Mouse (Mus musculus) right cerebral cortex, postnatal 4 days (tissue): ENCODE measurements around the gene Tmem189.
A peak's percentile ranks its signal among the peaks of the same experiment; 100 is the strongest.

Experiments
- DNase-seq: peaks from one replicate; pipeline ENCODE4 v3.0.0-alpha.2; 2022

The Tmem189 gene

GRCm38 (mm10) chr2:167700018-167700417 lies 10.4 kb upstream of the Tmem189 start:
- DNase-seq = no peak

- DNase-seq = no peak
Observed at GRCm38 (mm10) chr2:167697902-167698301, 8.3 kb upstream of the Tmem189 start.

- no peak for DNase-seq
Observed at GRCm38 (mm10) chr2:167696143-167696542, 6.5 kb upstream of the Tmem189 start.

GRCm38 (mm10) chr2:167695491-167695890 lies 5.9 kb upstream of the Tmem189 start:
- no peak for DNase-seq

- DNase-seq = no peak
Observed at GRCm38 (mm10) chr2:167694963-167695362, 5.3 kb upstream of the Tmem189 start.

GRCm38 (mm10) chr2:167694244-167694643 lies 4.6 kb upstream of the Tmem189 start:
- DNase-seq = no peak

- DNase-seq = no peak
Observed at GRCm38 (mm10) chr2:167693540-167693939, 3.9 kb upstream of the Tmem189 start.

- DNase-seq = no peak
Observed at GRCm38 (mm10) chr2:167692831-167693230, 3.2 kb upstream of the Tmem189 start.

- no peak for DNase-seq
Observed at GRCm38 (mm10) chr2:167691871-167692661, 2.4 kb upstream of the Tmem189 start.

- DNase-seq = no peak
Observed at GRCm38 (mm10) chr2:167691410-167691809, 1.8 kb upstream of the Tmem189 start.

GRCm38 (mm10) chr2:167690962-167691311 lies 1.3 kb upstream of the Tmem189 start:
- no peak for DNase-seq

GRCm38 (mm10) chr2:167690219-167690961 lies 768 bp upstream of the Tmem189 start:
- DNase-seq = peak; percentile 37

GRCm38 (mm10) chr2:167688498-167689451 lies 847 bp downstream of the Tmem189 start, which contains the start of gene Cebpb:
Gene Cebpb, plus strand, starts transcription at chr2:167688915.
- peak; percentile 71 for DNase-seq

- DNase-seq = no peak
Observed at GRCm38 (mm10) chr2:167688126-167688497, 1.5 kb downstream of the Tmem189 start.

- DNase-seq = no peak
Observed at GRCm38 (mm10) chr2:167687651-167688101, 1.9 kb downstream of the Tmem189 start.

- DNase-seq = no peak
Observed at GRCm38 (mm10) chr2:167687250-167687586, 2.4 kb downstream of the Tmem189 start.

GRCm38 (mm10) chr2:167686382-167687249 lies 3.0 kb downstream of the Tmem189 start:
- DNase-seq = no peak

GRCm38 (mm10) chr2:167685865-167686264 lies 3.8 kb downstream of the Tmem189 start:
- DNase-seq = no peak

- DNase-seq = peak; percentile 97
Observed at GRCm38 (mm10) chr2:167685137-167685536, 4.5 kb downstream of the Tmem189 start.

- DNase-seq = no peak
Observed at GRCm38 (mm10) chr2:167683721-167684120, 5.9 kb downstream of the Tmem189 start.

- DNase-seq = peak; percentile 60
Observed at GRCm38 (mm10) chr2:167680657-167681056, 9.0 kb downstream of the Tmem189 start.

GRCm38 (mm10) chr2:167679902-167680430 lies 9.7 kb downstream of the Tmem189 start:
- peak; percentile 88 for DNase-seq
